Mouse (Mus musculus) megakaryocyte-erythroid progenitor cell, adult 5 weeks (primary cell): Measurements from ENCODE around the gene Myog. TPM values are rescaled to one million over a fixed set of nuclear protein-coding genes. Genes with fewer than 3 reads are reported as not detected.

Experiments used
- polyA plus RNA-seq: library from polyadenylated mRNA; stranded (reverse); fragments of >175 nt; gene quantifications from 2 replicates; pipeline ENCODE4 v1.2.3, GENCODE M21; 2012

Myog gene
- not detected in 2 replicates for polyA plus RNA-seq

GRCm38 (mm10) chr1:134289598-134290099, at the start of gene Myog:
Myog (plus strand) TSS chr1:134289989.

GRCm38 (mm10) chr1:134332770-134333271, 43.0 kb downstream of the Myog start, which contains the start of gene Ppfia4:
Ppfia4 (minus strand) TSS chr1:134332928.

Other genes starting within 250 kb of the Myog start
- 38.7 and 90.9 TPM in 2 replicates for gene Btg2, start 210.9 kb upstream of the Myog start, polyA plus RNA-seq
- gene Chit1, start 178.7 kb upstream of the Myog start, polyA plus RNA-seq = 1.1 and 2.5 TPM in 2 replicates
- gene Chil1, start 107.8 kb upstream of the Myog start, polyA plus RNA-seq = 2.9 and 3.1 TPM in 2 replicates
- gene Mybph, start 96.5 kb upstream of the Myog start, polyA plus RNA-seq = 0.05 TPM in 1 of 2 replicates, not detected in the other
- gene Adora1, start 54.6 kb upstream of the Myog start, polyA plus RNA-seq = not detected in 2 replicates
- 18.2 and 21.7 TPM in 2 replicates for gene Ppfia4, start 42.9 kb downstream of the Myog start, polyA plus RNA-seq
- gene Tmem183a, start 72.0 kb downstream of the Myog start, polyA plus RNA-seq = 32.0 and 33.3 TPM in 2 replicates
- not detected in 2 replicates for gene 4933406M09Rik, start 96.0 kb downstream of the Myog start, polyA plus RNA-seq
- gene Cyb5r1, start 115.6 kb downstream of the Myog start, polyA plus RNA-seq = 31.6 and 34.3 TPM in 2 replicates
- 80.7 and 85.5 TPM in 2 replicates for gene Adipor1, start 125.4 kb downstream of the Myog start, polyA plus RNA-seq
- gene Klhl12, start 165.5 kb downstream of the Myog start, polyA plus RNA-seq = 2.2 and 2.7 TPM in 2 replicates
- 6.2 and 7.7 TPM in 2 replicates for gene Rabif, start 204.7 kb downstream of the Myog start, polyA plus RNA-seq